Mouse (Mus musculus): ENCODE results near the gene Psmb5.
"Not testable (repeated sequence)": the region's sequence is repeated elsewhere in the genome, so short reads cannot be mapped to it uniquely, and the experiment has no call there.

Psmb5 gene

DNA sequence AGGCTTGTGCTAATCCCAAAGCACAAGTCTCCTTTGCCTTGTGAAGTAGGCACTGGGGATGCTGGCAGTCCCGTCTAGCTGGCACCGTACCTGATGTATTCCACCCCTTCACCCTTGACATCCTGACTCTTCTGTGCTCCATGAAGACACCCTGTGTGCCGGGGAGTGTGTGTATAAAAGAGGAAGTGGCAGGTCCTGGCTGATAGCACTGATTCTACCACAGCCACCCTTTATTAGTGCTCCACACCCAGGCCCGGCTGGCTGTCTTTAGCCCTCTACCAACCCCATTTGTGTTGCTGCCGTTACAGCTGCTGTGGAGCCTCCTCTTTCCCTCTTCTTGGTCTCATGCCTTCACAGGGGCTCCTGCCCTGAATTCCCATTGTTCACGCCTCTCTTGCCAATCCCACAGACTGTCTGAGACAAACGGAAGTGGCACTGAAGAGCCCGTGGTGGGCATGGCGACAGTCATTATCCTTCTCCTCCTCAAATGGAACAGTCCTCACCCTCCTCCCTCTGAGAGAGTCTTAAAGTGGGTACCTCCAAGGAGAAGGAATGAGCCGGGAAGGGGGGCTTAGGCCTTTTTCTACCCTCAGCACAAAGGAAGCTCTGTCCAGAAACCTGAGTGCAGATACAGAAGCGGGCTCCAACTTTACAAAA, 12.9 kb upstream of the Psmb5 start:
- no peak for DNase-seq

GRCm38 (mm10) chr14:54629797-54630196, 12.0 kb upstream of the Psmb5 start:
- DNase-seq: no peak

DNA sequence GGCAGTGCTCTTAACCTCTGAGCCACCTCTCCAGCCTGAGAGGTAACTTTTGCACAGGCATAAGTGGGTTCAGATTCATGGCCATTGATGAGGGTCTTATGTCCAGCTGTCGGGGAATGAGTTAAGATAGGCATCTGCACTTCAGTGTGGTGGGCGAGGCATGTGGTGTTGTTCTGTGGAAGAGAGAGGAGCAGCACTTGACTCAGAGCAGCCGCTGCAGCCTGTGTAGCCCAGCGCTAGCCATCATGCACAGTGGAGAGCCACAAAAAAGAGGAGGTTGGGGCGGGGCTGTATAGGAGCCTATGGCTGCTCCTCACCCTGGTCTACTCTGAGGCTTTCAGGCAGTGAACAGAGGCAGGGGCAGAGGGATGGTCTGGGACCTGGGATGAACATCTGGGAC, 10.3 kb upstream of the Psmb5 start:
- no peak for DNase-seq

DNA sequence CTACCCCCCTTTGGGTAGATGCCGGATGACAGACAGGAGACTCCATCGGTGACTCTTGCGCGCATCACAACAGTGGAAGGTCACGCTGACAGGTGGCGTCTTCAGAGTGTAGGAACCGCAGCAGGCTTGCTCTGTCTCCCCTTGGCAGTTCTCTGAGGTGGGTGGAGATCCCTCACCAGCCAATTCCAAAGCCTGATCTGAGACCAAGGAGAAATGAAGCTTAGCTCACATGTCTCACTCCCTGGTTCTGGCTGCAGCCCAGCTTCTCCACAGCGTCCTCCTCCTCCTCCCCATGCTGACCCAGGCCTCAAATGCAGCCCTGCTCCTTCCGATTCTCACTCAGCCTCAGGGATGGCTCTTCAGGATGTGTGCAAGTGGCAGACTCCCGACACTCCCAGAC, 7.2 kb upstream of the Psmb5 start:
- no peak for DNase-seq

GRCm38 (mm10) chr14:54623334-54623733, 5.5 kb upstream of the Psmb5 start:
- no peak for DNase-seq

GRCm38 (mm10) chr14:54621133-54621532, 3.3 kb upstream of the Psmb5 start, which contains the start of gene Psmb11:
Psmb11 (plus strand) TSS chr14:54621433.
- DNase-seq: no peak

GRCm38 (mm10) chr14:54617152-54617896, 498 bp downstream of the Psmb5 start:
- DNase-seq: peak; percentile 29

DNA sequence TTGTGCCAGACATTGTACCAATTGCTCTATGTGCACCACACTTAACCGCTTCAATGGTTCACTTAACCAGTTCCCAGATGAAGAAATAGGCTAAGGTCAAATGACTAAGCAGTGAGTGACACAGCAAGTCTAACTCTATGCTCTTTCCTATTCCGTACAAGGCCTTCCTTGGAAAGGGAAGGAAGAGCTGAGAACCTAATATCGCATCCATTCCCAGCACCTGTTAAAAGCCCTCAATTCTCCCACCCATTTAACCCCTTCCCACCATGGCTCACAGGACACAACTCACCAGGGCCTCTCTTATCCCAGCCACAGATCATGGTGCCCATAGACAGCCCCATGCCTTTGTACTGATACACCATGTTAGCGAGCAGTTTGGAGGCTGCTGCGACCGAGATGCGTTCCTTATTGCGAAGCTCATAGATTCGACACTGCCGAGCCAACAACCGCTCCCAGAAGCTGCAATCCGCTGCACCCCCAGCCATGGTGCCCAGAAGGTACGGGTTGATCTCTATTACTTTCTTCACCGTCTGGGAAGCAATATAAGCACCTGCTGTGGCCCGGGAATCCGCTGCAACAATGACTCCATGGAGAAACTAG, 1.5 kb downstream of the Psmb5 start:
- DNase-seq: no peak

- not testable (repeated sequence) for DNase-seq
Measured at GRCm38 (mm10) chr14:54614130-54614529, 3.7 kb downstream of the Psmb5 start.

DNA sequence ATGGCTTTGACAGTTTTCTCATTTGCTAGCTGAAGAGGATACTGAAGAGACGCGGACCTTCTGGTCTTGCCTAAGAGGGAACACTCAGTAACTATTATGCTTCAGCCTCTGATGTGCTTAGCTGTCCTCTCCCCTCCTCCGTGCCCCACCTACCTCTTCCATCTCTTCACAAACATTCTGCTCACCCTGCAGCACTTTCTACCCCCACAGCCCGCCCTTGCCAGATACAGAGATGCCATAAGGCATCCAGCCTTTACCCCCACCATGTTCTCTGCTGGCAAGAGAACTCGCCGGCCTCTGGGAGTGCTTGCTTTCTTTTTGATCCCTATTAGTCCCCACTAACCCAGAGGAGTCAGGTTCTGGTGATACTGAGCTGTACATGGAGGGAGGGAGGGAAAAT, 7.2 kb downstream of the Psmb5 start:
- DNase-seq: no peak

DNA sequence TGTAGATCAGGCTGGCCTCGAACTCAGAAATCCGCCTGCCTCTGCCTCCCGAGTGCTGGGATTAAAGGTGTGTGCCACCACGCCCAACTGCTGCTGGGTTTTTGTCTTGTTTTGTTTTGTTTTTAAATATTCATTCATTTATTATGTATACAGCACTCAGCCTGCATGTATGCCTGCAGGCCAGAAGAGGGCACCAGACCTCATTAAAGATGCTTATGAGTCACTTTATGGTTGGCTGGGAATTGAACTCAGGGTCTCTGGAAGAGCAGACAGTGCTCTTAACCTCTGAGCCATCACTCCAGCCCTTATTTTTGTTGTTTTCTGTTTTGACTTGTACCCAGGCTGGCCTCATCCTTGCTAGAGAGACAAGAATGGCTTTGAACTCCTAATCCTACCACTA, 7.9 kb downstream of the Psmb5 start:
- no peak for DNase-seq

- DNase-seq: no peak
Measured at GRCm38 (mm10) chr14:54609245-54609644, 8.6 kb downstream of the Psmb5 start.

GRCm38 (mm10) chr14:54607226-54607625, 10.6 kb downstream of the Psmb5 start:
- DNase-seq: no peak

DNA sequence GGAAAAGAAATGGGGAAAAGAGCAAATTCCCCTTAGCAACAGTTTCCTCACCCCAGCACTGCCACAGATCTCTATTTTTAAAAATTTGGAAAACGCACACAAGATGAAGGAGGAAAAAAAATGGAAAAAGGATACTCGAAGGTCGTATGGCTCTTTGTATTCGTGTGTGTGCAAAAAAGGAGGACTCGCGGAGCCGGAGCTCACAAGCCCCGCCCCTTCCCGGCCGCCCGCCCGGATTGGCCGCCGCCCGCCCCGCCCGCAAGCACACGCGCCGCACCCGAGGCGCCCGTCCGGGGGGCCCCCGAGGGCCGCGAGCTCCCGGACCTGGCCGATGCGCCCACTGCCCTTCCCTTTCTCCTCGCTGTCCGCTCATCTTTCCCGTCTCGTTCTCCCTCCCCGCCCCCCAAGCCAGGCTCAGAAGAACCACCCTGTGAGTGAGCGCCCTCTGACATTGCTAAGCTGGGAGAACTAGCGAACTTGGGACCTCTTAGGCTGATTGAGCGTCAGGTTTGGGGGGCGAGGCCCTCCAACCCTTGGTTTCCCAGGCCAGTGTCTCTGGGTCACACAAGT, 12.0 kb downstream of the Psmb5 start, which contains the start of gene 4931414P19Rik:
Gene 4931414P19Rik, minus strand, starts transcription at position 242 of the 570 bp plus-strand sequence.
- DNase-seq: peak; percentile 77

- DNase-seq: no peak
Measured at GRCm38 (mm10) chr14:54603686-54604085, 14.1 kb downstream of the Psmb5 start.

DNA sequence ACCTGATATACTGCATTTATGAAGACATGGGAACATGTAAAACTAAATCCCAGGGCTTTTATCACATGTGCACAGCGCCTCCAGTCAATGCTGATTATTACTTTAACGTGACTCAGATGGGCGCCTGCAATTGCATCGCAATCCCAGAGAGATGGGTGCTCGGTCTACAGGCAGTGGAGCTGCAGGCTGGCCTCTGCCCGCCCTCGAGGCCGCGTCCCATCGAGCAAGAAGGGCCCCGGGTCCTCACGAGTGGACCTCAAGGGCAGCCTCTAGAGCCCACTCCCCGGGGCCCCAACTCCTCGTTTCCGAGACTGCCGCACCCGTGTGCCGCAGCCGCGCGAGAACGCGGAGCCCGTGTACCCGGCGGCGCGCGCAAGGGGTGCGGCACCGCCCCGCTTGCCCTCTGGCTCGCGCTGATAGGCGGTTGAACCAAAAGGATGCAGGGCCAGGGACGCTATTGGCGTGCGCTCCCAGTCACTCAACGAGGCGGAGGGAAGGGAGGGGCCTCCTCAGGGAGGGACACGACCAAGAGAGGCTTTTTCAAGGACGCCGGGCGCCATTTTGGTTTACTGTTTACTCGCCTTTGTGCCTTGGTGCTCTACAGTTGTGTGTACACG, 14.7 kb downstream of the Psmb5 start:
- DNase-seq: peak; percentile 95

DNA sequence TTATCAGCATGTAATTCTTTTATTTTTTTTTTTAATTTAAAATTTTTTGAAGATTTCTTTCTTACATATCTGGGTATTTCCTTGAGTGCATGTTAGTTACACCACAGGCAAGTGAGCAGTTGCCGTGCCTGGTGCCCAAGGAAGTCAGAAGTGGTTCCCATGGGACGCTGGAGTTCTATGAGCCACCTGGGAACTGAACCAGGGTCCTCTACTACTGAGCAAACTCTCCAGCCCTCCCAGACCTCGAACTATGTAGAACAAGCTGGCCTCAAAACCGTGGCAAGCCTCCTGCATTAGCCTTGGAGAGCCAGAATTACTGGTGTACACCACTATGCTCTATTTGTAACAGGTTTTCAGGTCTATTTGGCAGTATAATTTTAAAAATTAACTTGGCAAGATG, 15.2 kb downstream of the Psmb5 start:
- no peak for DNase-seq

GRCm38 (mm10) chr14:54601601-54602000, 16.2 kb downstream of the Psmb5 start:
- DNase-seq: no peak

DNA sequence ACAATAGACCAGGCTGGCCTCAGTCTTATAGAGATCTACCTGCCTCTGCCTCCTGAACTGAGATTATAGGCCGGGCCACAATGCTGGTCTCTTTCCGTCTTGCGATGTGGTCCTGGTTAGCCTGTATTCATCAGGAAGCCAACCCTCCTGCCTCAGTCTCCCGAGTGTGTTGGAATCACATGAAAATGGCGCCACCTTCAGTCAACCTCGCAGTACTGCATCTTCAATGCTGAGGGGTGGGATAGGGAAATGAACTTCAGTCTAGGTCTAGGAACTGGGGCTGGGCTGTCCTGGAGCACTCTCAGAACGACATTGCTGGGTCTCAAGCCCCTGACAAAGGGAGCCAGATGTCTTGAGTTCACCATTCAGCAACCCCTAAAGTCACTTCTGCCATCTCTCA, 20.7 kb downstream of the Psmb5 start:
- no peak for DNase-seq

GRCm38 (mm10) chr14:54594631-54595414, 23.0 kb downstream of the Psmb5 start:
- no peak for DNase-seq

DNA sequence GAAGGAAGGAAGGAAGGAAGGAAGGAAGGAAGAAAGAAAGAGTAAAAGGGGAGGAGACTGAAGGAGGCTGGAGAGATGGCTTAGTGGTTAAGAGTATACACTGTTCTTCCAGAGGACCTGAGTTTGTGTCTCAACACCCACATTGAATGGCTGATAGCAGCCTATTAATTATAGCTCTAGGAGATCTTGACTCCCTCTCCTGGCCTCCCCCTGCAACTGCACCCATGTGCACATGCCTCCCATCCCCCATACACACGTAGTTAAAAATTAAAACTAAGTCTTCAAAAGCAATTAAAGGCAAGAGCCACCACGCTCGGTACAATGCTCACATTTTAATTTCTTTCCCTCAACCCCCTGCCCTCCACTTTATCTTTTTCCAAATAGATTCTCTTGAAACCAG, 23.8 kb downstream of the Psmb5 start:
- DNase-seq: no peak

DNA sequence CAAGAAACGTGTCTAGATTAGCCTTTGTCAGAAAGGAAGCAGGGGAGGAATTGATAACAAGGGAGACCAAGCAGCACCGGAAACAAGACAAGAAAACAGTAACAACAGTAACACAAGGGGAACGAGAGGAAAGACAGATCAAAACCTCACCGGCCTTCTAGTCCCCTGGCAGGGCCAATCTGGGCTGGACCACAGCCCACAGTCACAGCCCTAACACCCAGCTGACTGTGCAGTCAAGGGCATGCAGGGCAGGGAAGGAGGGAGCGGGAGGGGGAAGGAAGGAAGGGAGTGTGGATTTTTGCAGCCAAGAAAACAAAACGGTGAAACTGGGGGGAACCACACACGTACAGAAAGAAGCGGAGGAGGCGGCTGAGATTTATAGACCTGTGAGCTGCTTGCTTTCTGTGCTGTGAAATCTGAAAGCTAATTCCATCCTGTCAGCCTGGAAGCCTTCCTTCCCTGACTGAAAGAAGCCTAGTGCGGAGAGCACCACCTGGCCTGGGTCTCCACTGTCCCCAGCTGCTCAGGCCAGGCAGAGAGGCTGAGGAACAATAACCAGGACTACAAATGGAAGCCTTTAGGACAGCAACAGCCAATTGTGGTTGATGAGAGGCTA, 25.4 kb downstream of the Psmb5 start:
- no peak for DNase-seq
